Mouse (Mus musculus) embryonic facial prominence, embryonic 13.5 days (tissue): Measurements from ENCODE around the gene Myh15. TPM values are rescaled to one million over a fixed set of nuclear protein-coding genes. Genes with fewer than 3 reads are reported as not detected.

Experiments
- ATAC-seq: fragments of 200-750 bp; cut with Nextera tagmentation; 2 replicates; pipeline ENCODE4 v1.8.0; 2017; ENCODE audit warnings: low read depth; ENCODE audit not compliant: insufficient number of reproducible peaks, insufficient read depth, low FRiP score, low TSS enrichment
- H3K27ac ChIP-seq: fragments of 300-500 bp; sonication (generic); 2 replicates; pipeline ENCODE4 v1.5.1; 2015; ENCODE audit warnings: moderate library complexity, mild to moderate bottlenecking, inconsistent platforms
- H3K27me3 ChIP-seq: fragments of 300-500 bp; sonication (generic); 2 replicates; pipeline ENCODE4 v1.6.1; 2015; ENCODE audit warnings: mild to moderate bottlenecking, inconsistent platforms
- H3K36me3 ChIP-seq: fragments of 300-500 bp; sonication (generic); 2 replicates; pipeline ENCODE4 v1.6.1; 2015; ENCODE audit warnings: mild to moderate bottlenecking, inconsistent platforms
- H3K4me1 ChIP-seq: fragments of 300-500 bp; sonication (generic); 2 replicates; pipeline ENCODE4 v1.6.1; 2015; ENCODE audit warnings: inconsistent platforms
- H3K4me2 ChIP-seq: fragments of 300-500 bp; sonication (generic); 2 replicates; pipeline ENCODE4 v1.6.1; 2015; ENCODE audit warnings: moderate library complexity, mild to moderate bottlenecking, inconsistent platforms
- H3K4me3 ChIP-seq: fragments of 300-500 bp; sonication (generic); 2 replicates; pipeline ENCODE4 v1.5.1; 2015; ENCODE audit warnings: mild to moderate bottlenecking, inconsistent platforms
- H3K9ac ChIP-seq: fragments of 300-500 bp; sonication (generic); 2 replicates; pipeline ENCODE4 v1.6.1; 2015; ENCODE audit warnings: mild to moderate bottlenecking, inconsistent platforms
- H3K9me3 ChIP-seq: fragments of 300-500 bp; sonication (generic); 2 replicates; pipeline ENCODE4 v1.6.1; 2016; ENCODE audit warnings: inconsistent platforms
- WGBS: fragments of 180-500 bp; shearing (Covaris S2); methylation state at CpG from one replicate; pipeline ENCODE4 v1.1.7; 2015; ENCODE audit warnings: mixed read lengths; 5-methylcytosine and 5-hydroxymethylcytosine counted together
- polyA plus RNA-seq: library from polyadenylated mRNA; unstranded; fragments of >200 nt; fragmentation: Nextera tagmentation; extraction: Ambion mirVana; gene quantifications from 2 replicates; pipeline ENCODE4 v1.2.1, GENCODE M21; 2015

Gene Myh15
- polyA plus RNA-seq = not detected in 2 replicates

- Histone ChIP-seq H3K9me3 (no peaks in the 10 kb centered on the region), H3K4me3 (no peak within 1 kb of the TSS), H3K9ac (no peak within 1 kb of the TSS), H3K27me3 (no peaks in the 10 kb centered on the region), H3K4me1 (no peaks in the 10 kb centered on the region), H3K4me2 (no peak within 1 kb of the TSS), H3K36me3 (no peaks in the 10 kb centered on the region), H3K27ac (no peak within 1 kb of the TSS)
- ATAC-seq = no peak
- WGBS = 56% methylated on average over 1 of the region's 1 CpGs
Observed at GRCm38 (mm10) chr16:49057186-49057585, at the start of gene Myh15. Gene Myh15, plus strand, starts transcription at chr16:49057486.

DNA sequence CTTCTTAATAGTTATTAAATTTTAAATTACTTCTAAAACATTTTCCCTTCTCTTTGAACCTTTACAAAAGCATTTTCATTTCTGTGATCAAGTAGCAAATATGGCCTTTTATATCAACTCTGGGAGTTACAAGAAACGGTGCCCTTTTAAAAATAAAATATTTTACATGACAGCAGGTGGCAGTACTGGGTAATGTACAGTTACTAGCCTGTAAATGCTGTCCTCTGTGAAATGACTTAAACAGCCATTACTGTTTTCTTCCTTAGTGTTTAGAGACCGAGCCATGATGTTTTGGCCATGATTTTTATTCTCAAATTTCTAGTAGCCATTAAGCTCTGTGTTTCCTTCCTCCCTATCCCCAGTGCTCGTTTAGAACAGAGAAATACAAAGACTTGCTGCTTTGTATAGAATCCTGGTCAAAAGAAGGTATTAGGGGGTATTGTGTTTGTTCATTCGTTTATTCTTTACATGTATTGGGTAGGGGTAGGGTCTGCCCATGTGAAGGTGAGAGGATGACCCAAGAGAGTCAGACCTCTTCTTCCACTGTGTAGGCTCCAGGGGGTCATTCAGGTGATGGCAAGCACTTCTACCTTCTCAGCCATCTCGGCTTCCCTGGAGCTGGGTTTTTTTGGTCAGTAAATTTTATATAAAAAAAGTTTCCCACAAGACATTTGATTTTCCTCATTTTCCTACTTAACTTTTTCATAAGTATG is 40.5 kb upstream of the Myh15 start:
- Histone ChIP-seq H3K9me3 (no peaks in the 10 kb centered on the region), H3K4me1 (no peaks in the 10 kb centered on the region), H3K36me3 (peaks cover 26% of the 10 kb centered on the region), H3K9ac (no peak overlapping the region), H3K4me3 (no peak overlapping the region), H3K27ac (no peak overlapping the region), H3K27me3 (no peaks in the 10 kb centered on the region), H3K4me2 (no peak overlapping the region)
- ATAC-seq = no peak
- 76% methylated on average over 5 of the region's 5 CpGs for WGBS

- no peaks in the 10 kb centered on the region for H3K4me1 ChIP-seq
- H3K36me3 ChIP-seq = no peaks in the 10 kb centered on the region
- no peak overlapping the region for H3K4me3 ChIP-seq
- WGBS = 74% methylated on average over 4 of the region's 4 CpGs
- no peak for ATAC-seq
- no peaks in the 10 kb centered on the region for H3K9me3 ChIP-seq
- no peak overlapping the region for H3K27ac ChIP-seq
- H3K9ac ChIP-seq = no peak overlapping the region
- H3K4me2 ChIP-seq = no peak overlapping the region
- no peaks in the 10 kb centered on the region for H3K27me3 ChIP-seq
Observed at GRCm38 (mm10) chr16:49035852-49036251, 21.4 kb upstream of the Myh15 start.

- Histone ChIP-seq H3K9ac (no peak overlapping the region), H3K27ac (no peak overlapping the region), H3K36me3 (no peaks in the 10 kb centered on the region), H3K27me3 (no peaks in the 10 kb centered on the region), H3K9me3 (no peaks in the 10 kb centered on the region), H3K4me3 (no peak overlapping the region), H3K4me2 (no peak overlapping the region), H3K4me1 (no peaks in the 10 kb centered on the region)
- WGBS = 77% methylated on average over 4 of the region's 4 CpGs
- ATAC-seq = no peak
Observed at GRCm38 (mm10) chr16:49037771-49038170, 19.5 kb upstream of the Myh15 start.

DNA sequence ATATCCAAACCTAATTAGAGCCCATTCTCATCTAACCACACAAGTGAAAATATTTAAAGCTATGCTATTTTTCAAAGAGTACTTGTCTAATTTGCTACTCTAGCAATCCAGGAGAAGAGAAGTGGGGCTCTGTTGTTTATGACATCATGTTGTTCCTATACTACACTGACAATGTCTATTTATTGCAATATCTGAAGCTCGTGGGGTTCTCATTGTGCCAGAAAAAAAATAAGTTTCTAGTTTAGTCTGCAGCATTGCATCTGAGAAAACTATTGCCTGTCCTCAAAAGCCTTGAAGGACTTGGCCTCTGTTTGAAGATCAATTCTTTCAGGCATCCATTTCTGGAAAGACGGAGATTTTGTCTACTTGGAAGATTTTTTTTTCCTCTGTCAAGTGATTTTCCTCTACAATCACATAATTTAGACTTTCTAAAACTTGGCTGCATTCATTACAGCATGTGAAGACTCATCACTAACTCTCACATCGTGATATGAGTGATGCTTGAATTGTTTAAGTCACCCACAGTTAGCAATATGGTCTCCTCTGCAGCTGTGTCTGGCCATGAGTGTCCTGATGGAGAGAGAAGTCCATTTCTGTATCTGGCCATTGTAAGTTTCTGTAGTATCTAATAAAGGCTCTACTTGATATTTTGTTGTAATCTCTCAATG is 16.6 kb upstream of the Myh15 start:
- no peak for ATAC-seq
- WGBS = 83% methylated on average over 3 of the region's 3 CpGs

GRCm38 (mm10) chr16:49049214-49049613 is 8.1 kb upstream of the Myh15 start:
- Histone ChIP-seq H3K9ac (no peak overlapping the region), H3K36me3 (no peaks in the 10 kb centered on the region), H3K4me2 (no peak overlapping the region), H3K4me1 (no peaks in the 10 kb centered on the region), H3K27ac (no peak overlapping the region), H3K9me3 (no peaks in the 10 kb centered on the region), H3K4me3 (no peak overlapping the region), H3K27me3 (no peaks in the 10 kb centered on the region)
- ATAC-seq = no peak

More for the DNA sequence above, 16.6 kb upstream of the Myh15 start:
- Histone ChIP-seq H3K4me1 (no peaks in the 10 kb centered on the region), H3K4me2 (no peak overlapping the region), H3K36me3 (no peaks in the 10 kb centered on the region), H3K9me3 (no peaks in the 10 kb centered on the region), H3K27ac (no peak overlapping the region), H3K27me3 (no peaks in the 10 kb centered on the region), H3K4me3 (no peak overlapping the region), H3K9ac (no peak overlapping the region)

GRCm38 (mm10) chr16:49069256-49069963 is 12.1 kb downstream of the Myh15 start:
- Histone ChIP-seq H3K27ac (no peak overlapping the region), H3K9ac (no peak overlapping the region), H3K4me2 (no peak overlapping the region), H3K4me3 (no peak overlapping the region), H3K9me3 (no peaks in the 10 kb centered on the region), H3K27me3 (no peaks in the 10 kb centered on the region), H3K4me1 (no peaks in the 10 kb centered on the region), H3K36me3 (no peaks in the 10 kb centered on the region)
- ATAC-seq = no peak
- WGBS = 82% methylated on average over 5 of the region's 5 CpGs

DNA sequence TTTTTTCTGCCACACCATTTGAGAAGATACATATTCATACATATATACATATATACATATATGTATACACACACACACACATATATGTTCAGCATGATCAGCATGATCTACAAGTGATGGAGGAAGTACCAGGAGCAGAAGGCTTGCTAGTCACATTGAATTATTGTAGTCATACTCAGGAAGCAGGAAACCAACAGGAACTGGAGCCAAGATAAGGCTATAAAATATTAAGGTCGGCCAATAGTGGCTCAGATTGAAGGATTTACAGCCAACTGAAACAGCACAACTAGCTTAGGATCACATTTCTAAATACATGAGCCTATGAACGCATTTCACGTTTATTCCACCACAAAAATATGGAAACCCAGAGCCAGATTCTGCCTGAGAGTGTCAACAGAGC is 14.0 kb downstream of the Myh15 start:
- Histone ChIP-seq H3K9me3 (no peaks in the 10 kb centered on the region), H3K36me3 (no peaks in the 10 kb centered on the region), H3K27ac (no peak overlapping the region), H3K9ac (no peak overlapping the region), H3K4me3 (no peak overlapping the region), H3K4me2 (no peak overlapping the region), H3K4me1 (no peaks in the 10 kb centered on the region), H3K27me3 (no peaks in the 10 kb centered on the region)
- 73% methylated on average over 3 of the region's 3 CpGs for WGBS
- no peak for ATAC-seq

- Histone ChIP-seq H3K27ac (no peak overlapping the region), H3K4me1 (no peaks in the 10 kb centered on the region), H3K27me3 (no peaks in the 10 kb centered on the region), H3K4me3 (no peak overlapping the region), H3K9ac (no peak overlapping the region), H3K36me3 (no peaks in the 10 kb centered on the region), H3K4me2 (no peak overlapping the region), H3K9me3 (no peaks in the 10 kb centered on the region)
- 45% methylated on average over 1 of the region's 1 CpGs for WGBS
- no peak for ATAC-seq
Observed at GRCm38 (mm10) chr16:49128015-49128414, 70.7 kb downstream of the Myh15 start.

- 76% methylated on average over 2 of the region's 2 CpGs for WGBS
Observed at GRCm38 (mm10) chr16:49156193-49156592, 98.9 kb downstream of the Myh15 start.

DNA sequence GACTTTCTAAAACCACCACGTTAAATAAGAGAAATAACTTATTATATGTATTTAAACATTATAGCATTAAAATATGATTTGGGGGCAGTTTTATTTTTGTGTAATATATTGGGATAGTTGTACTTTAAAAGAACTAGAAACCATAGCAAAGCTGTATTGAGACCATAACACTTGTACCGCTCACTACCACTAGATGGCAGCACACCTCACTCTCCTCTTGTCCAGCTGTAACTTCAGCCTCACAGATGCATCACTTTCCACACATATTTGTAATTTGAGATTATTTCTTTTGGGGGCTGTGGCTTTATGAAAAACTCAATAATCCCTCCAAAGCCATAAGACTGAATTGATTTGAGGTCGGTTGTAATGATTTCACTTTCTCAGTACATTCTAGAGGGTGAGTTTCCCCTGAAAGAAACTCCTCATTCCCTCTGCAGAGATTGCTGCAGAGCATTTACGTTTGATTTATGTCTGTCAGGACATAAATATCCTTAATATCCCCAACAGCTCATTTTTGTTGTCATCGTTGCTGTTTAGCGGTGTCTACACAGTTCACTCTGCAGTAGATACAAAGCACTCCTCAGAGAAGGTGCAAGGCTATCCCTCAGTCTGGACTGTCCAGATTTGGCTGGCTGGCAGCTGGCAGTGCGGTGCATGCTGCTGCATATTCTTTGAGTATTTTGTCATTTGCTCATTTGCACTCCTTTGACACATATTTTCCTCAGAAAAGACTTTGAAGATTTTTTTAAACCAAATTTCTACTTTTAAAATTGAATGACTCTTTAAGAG is 107.3 kb downstream of the Myh15 start:
- no peak overlapping the region for H3K4me2 ChIP-seq
- no peak for ATAC-seq
- no peaks in the 10 kb centered on the region for H3K36me3 ChIP-seq
- H3K9ac ChIP-seq = no peak overlapping the region
- H3K27me3 ChIP-seq = no peaks in the 10 kb centered on the region
- no peaks in the 10 kb centered on the region for H3K9me3 ChIP-seq
- no peak overlapping the region for H3K4me3 ChIP-seq
- no peak overlapping the region for H3K27ac ChIP-seq
- WGBS = 37% methylated on average over 7 of the region's 7 CpGs
- no peaks in the 10 kb centered on the region; the same call in 1 of the 2 replicates for H3K4me1 ChIP-seq

More at GRCm38 (mm10) chr16:49156193-49156592, 98.9 kb downstream of the Myh15 start:
- no peak for ATAC-seq
- Histone ChIP-seq H3K4me2 (no peak overlapping the region), H3K27ac (no peak overlapping the region), H3K9me3 (no peaks in the 10 kb centered on the region), H3K4me1 (no peaks in the 10 kb centered on the region), H3K36me3 (no peaks in the 10 kb centered on the region), H3K27me3 (no peaks in the 10 kb centered on the region), H3K9ac (no peak overlapping the region), H3K4me3 (no peak overlapping the region)
